Mouse (Mus musculus): ENCODE measurements around the gene Tnp2. TPM values are rescaled to one million over a fixed set of nuclear protein-coding genes. Genes with fewer than 3 reads are reported as not detected.

The Tnp2 gene
- polyA plus RNA-seq, 1 experiment from 2014 or later = not detected

GRCm38 (mm10) chr16:10738866-10739265 is 49.6 kb downstream of the Tnp2 start:
- no peak overlapping the region for H3K9ac ChIP-seq
- no peaks in the 10 kb centered on the region for H3K9me3 ChIP-seq (ENCODE audit: low read depth, low read length)
- 72% methylated on average over 3 of the region's 3 CpGs for WGBS
- peak overlapping the region; percentile 81 for H3K27ac ChIP-seq (ENCODE audit: low read depth)
- no peak overlapping the region for H3K4me2 ChIP-seq
- H3K4me1 ChIP-seq (ENCODE audit: insufficient read depth) = peaks cover 16% of the 10 kb centered on the region; the same call in 1 of the 2 replicates
- TF ChIP-seq CTCF (IDR thresholded peaks at IDR 0.05; ENCODE audit: low read depth) = no peak
- ATAC-seq (ENCODE audit: insufficient read depth) = no peak
- no peaks in the 10 kb centered on the region for H3K27me3 ChIP-seq (ENCODE audit: insufficient read depth, low read length)
- H3K36me3 ChIP-seq (ENCODE audit: insufficient read depth) = no peaks in the 10 kb centered on the region
- H3K4me3 ChIP-seq (ENCODE audit: low read depth, low read length) = no peak overlapping the region
- no peak for DNase-seq

Other genes with a start within 250 kb of the Tnp2 start
- 29.0 and 32.2 TPM in 2 replicates for gene Dexi, start 245.6 kb downstream of the Tnp2 start, polyA plus RNA-seq (2014; fragmentation: Nextera tagmentation; extraction: Ambion mirVana)
- gene Clec16a, start 243.3 kb downstream of the Tnp2 start, polyA plus RNA-seq (2014; fragmentation: Nextera tagmentation; extraction: Ambion mirVana) = 26.8 and 27.4 TPM in 2 replicates
- 9.1 and 9.3 TPM in 2 replicates for gene Socs1, start 3.1 kb downstream of the Tnp2 start, polyA plus RNA-seq (2014; fragmentation: Nextera tagmentation; extraction: Ambion mirVana)
- not detected in 2 replicates for gene Prm3, start 2.3 kb upstream of the Tnp2 start, polyA plus RNA-seq (2014; fragmentation: Nextera tagmentation; extraction: Ambion mirVana)
- not detected in 2 replicates for gene Prm2, start 7.5 kb upstream of the Tnp2 start, polyA plus RNA-seq (2014; fragmentation: Nextera tagmentation; extraction: Ambion mirVana)
- not detected in 2 replicates for gene Prm1, start 17.2 kb upstream of the Tnp2 start, polyA plus RNA-seq (2014; fragmentation: Nextera tagmentation; extraction: Ambion mirVana)
- not detected in 2 replicates for gene Gm11172, start 24.3 kb upstream of the Tnp2 start, polyA plus RNA-seq (2014; fragmentation: Nextera tagmentation; extraction: Ambion mirVana)
- gene Rmi2, start 46.4 kb upstream of the Tnp2 start, polyA plus RNA-seq (2014; fragmentation: Nextera tagmentation; extraction: Ambion mirVana) = 4.3 and 4.8 TPM in 2 replicates

Measured in lung, embryonic 14.5 days (tissue).